Mouse (Mus musculus) thymus, adult 2 months (tissue): ENCODE measurements at regions not wholly inside any gene's neighbourhood (a gene's known extent, or its start where the extent isn't known, plus 50 kb on each side); places are given as distances from the start of the nearest gene placed in this dataset.

ENCODE experiments used
- CTCF ChIP-seq: fragments of 200-500 bp; IDR thresholded peaks from 2 replicates; pipeline ENCODE4 v1.5.1; 2012; ENCODE audit warnings: mild to moderate bottlenecking, control low read depth, low read length, moderate library complexity, borderline replicate concordance; ENCODE audit not compliant: control insufficient read depth, poor library complexity, insufficient read depth; ENCODE audit errors: extremely low read depth
- POLR2A ChIP-seq: fragments of 200-500 bp; IDR thresholded peaks from 2 replicates; pipeline ENCODE4 v1.6.1; 2012; ENCODE audit warnings: mild to moderate bottlenecking, low read length, control low read depth, moderate library complexity; ENCODE audit not compliant: control insufficient read depth, poor library complexity, insufficient read depth; ENCODE audit errors: extremely low read depth

DNA sequence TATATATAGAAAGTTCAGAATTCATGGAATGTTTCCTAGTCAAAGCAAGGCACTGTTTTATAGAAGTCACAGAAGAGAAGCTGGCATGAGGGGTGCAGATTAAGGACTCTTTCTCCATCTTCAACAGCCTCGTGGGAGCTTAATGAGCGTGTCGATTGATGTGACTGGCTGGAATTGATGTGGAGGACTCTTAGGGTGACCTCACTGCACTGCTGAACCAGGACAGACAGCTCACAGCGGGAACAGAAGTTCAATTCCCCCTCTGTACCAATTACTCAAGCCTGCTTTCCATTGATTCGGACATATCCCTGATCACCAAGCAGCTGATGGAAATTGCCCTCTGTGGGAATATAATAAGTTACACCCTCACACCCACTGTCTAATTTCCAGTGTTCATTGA is 65.6 kb upstream of the Gm10234 start:
- no peak for TF ChIP-seq CTCF
- TF ChIP-seq POLR2A, result no peak
